Mouse (Mus musculus) T-cell, adult 2 months (primary cell): Measurements from ENCODE around the gene Lrrk1.

Experiments
- DNase-seq: peaks from one replicate; pipeline ENCODE4 v3.0.0; 2022; ENCODE audit warnings: low spot score

The Lrrk1 gene

DNA sequence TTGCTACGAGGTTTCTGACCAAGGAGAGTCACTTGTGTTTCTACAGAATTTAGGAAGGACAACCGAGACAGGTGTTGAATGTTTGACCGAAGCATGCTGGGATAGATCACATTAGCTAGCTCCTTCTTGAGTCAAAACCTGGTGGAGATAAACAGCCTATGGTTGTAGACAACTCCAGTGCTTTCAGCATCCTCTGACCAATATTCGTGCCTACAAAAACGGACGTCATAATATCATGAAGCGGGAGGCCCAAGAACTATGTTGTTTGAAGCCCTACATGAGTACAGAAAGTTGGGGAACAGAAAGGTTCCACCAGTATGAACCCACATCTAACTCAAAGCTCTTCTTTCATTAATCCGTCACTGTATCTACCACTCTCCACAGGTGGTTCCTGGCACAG, 3.3 kb downstream of the Lrrk1 start:
- DNase-seq = no peak

- no peak for DNase-seq
These were observed 3.9 kb downstream of the Lrrk1 start for GRCm38 (mm10) chr7:66384213-66384612.

DNA sequence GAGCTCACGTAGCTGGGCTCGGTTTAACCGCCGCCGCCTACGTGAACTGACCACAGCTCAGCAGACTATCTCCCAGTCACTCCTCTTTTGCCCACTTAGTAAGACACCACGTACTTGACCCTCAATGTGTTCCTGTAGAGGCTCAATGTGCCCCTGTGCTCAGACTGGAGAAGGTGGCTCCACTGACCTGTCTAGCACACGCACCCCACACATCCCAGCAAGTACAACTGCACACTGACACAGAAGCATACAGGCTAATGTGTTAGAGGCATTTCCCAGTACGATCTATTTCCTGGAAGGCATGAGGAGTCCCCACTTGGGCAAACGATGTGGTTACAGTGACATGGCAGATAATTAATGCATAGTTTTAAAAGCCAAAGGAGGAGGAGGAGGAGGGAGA, 11.6 kb downstream of the Lrrk1 start:
- DNase-seq = no peak

DNA sequence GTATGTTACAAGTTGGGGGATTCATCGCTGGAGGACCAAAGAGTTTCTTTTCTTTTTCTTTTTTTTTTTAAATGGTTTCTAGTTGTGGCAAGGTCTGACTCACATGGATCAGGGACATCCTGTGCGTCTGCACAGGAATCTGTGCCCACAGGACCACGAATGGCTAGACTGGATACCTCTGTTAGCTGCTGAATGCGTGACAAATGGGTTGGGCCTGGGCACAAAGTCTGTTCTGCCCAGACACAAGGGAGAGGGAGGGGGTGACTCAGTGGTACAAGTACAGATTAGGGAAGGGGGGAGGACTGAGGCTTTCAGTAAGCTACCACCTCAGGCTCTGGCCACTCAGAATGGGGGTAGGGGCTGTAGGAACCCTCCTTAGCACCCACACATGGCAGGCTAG, 12.4 kb downstream of the Lrrk1 start:
- no peak for DNase-seq

- DNase-seq = no peak
These were observed 14.8 kb downstream of the Lrrk1 start for GRCm38 (mm10) chr7:66373391-66373790.

- no peak for DNase-seq
These were observed 17.2 kb downstream of the Lrrk1 start for GRCm38 (mm10) chr7:66370970-66371369.

GRCm38 (mm10) chr7:66369934-66370445, 18.2 kb downstream of the Lrrk1 start:
- DNase-seq = no peak

DNA sequence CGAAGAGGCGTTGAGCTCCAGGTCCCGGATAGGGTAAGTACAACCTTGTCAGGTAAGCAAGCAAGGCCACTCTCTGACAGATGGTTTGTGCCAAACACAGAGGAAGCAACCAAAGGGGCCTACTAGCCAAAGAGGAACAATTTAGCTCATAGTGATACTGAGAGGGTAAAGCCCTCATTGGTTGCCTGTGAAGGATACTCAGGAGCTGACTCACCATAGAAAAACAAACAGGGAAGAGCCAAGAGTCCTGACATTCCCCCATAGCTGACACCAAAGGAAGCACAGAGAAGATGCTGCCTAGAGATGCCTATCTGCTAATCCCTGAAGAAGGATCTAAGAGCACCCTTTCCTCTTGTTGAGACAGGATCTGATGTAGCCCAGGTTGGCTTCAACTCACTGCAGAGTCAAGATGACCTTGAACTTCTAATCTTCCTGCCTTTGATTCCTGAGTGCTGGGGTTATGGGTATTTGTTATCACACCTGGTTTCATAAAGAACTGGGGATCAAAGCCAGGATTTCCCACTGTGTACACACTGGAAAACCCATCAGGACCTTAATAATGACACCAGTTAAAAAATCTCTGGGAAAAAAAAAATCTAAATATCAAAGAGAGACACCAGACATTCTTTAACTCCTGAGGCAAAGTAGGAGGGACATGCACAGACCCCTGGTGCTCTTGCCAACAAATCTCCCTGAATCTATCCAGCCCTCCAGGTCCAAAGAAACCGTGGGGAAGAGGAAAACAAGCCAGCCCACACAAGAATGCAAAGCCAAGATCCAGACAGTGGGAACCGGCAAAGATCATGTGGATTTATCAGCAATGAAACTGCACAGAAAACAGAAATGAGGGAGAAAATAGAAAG, 18.8 kb downstream of the Lrrk1 start:
- no peak for DNase-seq

DNA sequence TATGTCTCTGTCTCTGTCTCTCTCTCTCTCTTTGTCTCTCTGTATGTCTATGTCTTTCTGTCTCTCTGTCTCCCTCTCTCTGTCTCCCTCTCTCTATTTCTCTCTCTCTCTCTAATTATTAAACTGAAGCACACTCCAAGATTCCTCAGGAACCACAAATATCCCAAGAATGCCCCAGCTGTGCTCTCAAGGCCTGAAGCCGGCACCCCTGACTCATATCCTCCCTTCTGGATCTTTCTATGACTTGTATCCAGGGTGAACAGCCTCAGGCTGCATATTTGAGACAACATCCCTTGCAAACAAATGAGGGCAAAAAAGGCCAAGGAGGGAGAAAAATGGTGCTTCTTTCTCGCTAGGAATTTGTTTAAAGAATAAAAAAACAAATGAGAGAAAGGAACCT, 22.2 kb downstream of the Lrrk1 start, which contains the start of gene Gm10974:
Gene Gm10974, plus strand, starts transcription at position 2 of the 400 bp plus-strand sequence.
- DNase-seq = no peak

- DNase-seq = no peak
These were observed 22.7 kb downstream of the Lrrk1 start for GRCm38 (mm10) chr7:66365411-66365810.

DNA sequence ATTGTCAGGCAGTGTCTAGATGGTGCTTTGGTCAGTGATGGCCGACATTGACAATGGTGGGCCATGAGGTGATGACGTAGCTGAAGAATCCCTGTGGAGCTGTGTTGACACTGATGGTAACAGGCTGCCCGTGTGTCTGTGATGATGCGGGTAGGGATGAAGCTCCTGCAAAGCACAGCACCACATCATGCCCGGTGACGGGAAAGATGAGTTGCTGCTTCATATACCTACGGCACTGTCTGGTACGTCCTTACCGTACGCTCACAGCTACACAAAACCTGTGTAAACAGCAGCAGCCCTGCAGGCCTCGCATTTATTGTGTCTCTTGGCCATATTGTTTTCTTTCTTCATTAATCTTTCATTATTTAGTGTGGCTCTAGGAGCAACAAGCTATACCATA, 23.7 kb downstream of the Lrrk1 start:
- DNase-seq = no peak

DNA sequence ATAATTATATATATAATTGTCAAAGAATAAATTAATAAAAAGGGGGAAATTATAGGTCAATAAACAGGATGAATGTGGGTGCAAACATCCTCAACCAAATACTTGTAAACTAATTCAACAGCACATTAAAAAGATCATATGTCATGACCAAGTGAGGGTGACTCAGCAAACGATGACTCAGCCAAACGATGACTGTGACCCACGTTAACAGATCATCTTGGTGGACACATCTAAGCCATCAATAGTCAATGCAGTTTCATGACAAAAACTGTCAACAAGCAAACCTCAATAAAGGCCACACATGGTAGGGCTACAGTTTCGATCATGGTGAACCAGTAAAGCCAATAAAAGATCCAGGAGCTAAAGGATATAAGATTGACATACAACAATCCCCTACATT, 29.1 kb downstream of the Lrrk1 start:
- no peak for DNase-seq

GRCm38 (mm10) chr7:66358461-66358860, 29.7 kb downstream of the Lrrk1 start:
- no peak for DNase-seq

- no peak for DNase-seq
These were observed 32.2 kb downstream of the Lrrk1 start for GRCm38 (mm10) chr7:66355791-66356522.

- DNase-seq = no peak
These were observed 33.2 kb downstream of the Lrrk1 start for GRCm38 (mm10) chr7:66354911-66355310.

GRCm38 (mm10) chr7:66351074-66351473, 37.1 kb downstream of the Lrrk1 start:
- no peak for DNase-seq

DNA sequence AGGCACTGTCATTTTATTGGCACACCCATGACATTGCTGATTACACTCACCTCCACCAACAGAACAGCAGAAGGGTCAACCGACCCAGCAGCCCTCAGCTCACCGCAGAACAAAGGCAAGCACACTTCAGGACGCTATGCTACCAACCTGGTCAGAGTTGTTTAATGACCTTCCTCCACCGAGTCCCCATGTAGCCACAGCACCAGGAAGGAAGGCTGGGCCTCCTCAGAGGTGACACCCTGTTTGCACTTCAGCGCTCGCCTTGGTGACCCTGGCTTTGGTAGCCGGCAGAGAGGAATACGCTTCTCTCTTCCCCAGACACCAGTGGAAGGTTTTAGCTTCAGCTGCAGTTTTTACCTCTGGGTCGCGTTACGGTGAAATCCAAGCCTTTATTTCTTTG, 38.5 kb downstream of the Lrrk1 start:
- DNase-seq = no peak

DNA sequence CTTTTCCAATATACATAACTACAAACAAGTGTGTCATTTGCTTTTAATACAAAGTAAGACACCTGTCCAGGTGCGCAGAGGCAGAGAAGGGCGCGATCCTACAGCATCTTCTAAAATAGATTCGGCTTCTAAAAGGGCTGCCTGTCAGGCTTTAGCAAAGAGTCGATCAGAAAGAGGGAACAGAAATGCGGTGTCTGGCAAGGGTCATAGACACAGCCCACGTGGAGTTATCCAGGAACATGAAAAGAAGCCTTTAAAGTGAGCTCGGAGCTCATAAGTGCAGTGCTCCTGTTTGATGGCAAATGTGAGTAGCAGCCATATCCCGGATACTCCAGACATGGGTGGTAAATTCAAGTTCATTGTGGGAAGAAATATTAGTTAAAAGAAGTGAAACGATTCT, 39.6 kb downstream of the Lrrk1 start:
- DNase-seq = no peak

- DNase-seq = no peak
These were observed 41.0 kb downstream of the Lrrk1 start for GRCm38 (mm10) chr7:66346959-66347663.

DNA sequence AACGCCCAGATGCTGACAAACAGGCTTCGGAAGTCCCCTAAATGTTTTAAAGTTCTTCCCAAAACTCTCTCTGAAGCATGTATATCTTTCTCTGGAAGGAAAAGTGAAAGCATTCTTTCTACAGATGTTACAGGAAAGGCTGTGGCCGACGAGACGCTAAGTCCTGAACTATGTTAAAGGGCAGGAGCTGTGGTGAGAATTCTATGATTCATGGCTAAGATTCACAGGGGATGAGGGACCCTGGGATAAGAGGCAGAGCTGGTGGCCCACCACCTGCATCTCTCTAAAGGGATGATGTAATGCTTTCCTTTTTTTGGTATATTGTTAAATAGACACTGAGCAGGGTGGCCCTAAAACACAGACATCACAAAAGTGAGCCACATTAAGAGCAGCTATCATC, 44.8 kb downstream of the Lrrk1 start:
- DNase-seq = no peak

DNA sequence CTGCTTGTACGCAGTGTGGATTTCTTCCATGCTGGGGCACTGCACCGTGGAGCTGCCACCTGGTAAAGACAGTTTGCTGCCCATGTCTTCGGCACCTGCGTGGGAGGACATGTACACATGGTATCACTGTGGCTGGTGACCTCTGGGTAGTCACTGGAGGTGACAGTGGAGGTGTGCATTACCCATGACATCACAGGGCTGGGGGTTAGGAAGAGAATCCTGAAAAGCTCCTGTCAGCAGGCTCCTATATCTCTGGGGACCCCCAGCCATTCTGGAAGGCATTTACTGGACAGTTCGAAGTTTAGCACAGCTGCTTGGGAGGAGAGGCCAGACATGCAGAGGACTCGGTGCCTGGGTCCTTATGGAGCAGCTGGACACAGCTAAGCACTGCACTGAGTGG, 45.3 kb downstream of the Lrrk1 start:
- no peak for DNase-seq

DNA sequence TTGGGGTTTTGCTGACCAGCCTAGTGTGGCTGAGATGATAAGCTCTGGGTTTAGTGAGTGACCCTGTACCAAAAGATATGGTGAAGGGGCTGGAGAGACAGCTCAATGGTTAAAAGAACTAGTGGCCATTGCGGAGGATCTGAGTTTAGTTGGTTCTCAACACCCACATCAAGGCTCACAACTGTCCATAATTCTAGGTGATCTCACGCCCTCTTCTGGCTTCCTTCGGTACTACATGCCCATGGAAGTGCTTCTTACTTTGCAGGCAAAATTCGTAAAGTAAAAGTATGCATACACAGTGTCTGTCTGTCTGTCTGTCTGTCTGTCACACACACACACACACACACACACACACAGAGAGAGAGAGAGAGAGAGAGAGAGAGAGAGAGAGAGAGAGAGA, 45.8 kb downstream of the Lrrk1 start:
- no peak for DNase-seq

DNA sequence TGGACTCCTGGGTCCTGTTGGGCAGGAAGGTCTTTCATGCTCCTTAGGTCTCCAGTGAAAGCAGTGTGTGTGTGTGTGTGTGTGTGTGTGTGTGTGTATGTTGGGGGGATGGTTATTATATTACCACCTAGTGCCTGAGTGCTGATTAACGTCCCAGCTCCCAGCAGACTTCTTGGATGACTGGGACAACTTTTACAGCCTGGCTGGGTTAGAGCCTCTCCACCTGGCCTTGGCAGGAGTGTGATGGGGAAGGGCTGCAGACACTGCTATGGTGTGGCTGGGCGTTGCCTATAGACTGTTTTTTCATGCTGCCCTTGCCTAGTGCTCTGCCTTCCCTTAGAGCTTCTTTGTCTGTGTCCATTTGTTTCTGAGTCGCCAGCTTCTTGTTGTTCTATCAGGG, 48.1 kb downstream of the Lrrk1 start:
- no peak for DNase-seq
